Mouse (Mus musculus) NIH3T3 (cell line): ENCODE measurements around the gene Gpr135.

ENCODE experiments used
- DNase-seq: peaks from one replicate; pipeline ENCODE4 v3.0.0-alpha.2; 2012; ENCODE audit warnings: low read depth

The Gpr135 gene

GRCm38 (mm10) chr12:72070327-72071269 lies at the start of gene Gpr135:
Gene Gpr135, minus strand, starts transcription at chr12:72071125.
- peak; percentile 82 for DNase-seq

- DNase-seq: no peak
These were observed 44.9 kb upstream of the Gpr135 start for GRCm38 (mm10) chr12:72115686-72116345.

- DNase-seq: peak; percentile 61
These were observed 44.2 kb upstream of the Gpr135 start for GRCm38 (mm10) chr12:72115126-72115525.

- DNase-seq: peak; percentile 92
These were observed 33.8 kb upstream of the Gpr135 start for GRCm38 (mm10) chr12:72104525-72105281.

- no peak for DNase-seq
These were observed 33.1 kb upstream of the Gpr135 start for GRCm38 (mm10) chr12:72104027-72104426.

GRCm38 (mm10) chr12:72102776-72103175 lies 31.9 kb upstream of the Gpr135 start:
- DNase-seq: no peak

- DNase-seq: no peak
These were observed 26.0 kb upstream of the Gpr135 start for GRCm38 (mm10) chr12:72096966-72097365.

- DNase-seq: no peak
These were observed 18.9 kb upstream of the Gpr135 start for GRCm38 (mm10) chr12:72089802-72090201.

GRCm38 (mm10) chr12:72086166-72086825 lies 15.4 kb upstream of the Gpr135 start:
- DNase-seq: no peak

- DNase-seq: peak; percentile 100
These were observed 14.6 kb upstream of the Gpr135 start, which contains the start of the genes L3hypdh and Jkamp for GRCm38 (mm10) chr12:72085329-72086165. Gene L3hypdh, minus strand, starts transcription at chr12:72085439. Gene Jkamp, plus strand, starts transcription at chr12:72085589.

GRCm38 (mm10) chr12:72085024-72085328 lies 14.1 kb upstream of the Gpr135 start:
- no peak for DNase-seq

GRCm38 (mm10) chr12:72084261-72085023 lies 13.5 kb upstream of the Gpr135 start:
- DNase-seq: peak; percentile 74

- DNase-seq: no peak
These were observed 12.3 kb upstream of the Gpr135 start for GRCm38 (mm10) chr12:72083265-72083664.

GRCm38 (mm10) chr12:72082370-72082769 lies 11.4 kb upstream of the Gpr135 start:
- DNase-seq: no peak

- no peak for DNase-seq
These were observed 11.0 kb upstream of the Gpr135 start for GRCm38 (mm10) chr12:72081961-72082360.

GRCm38 (mm10) chr12:72078248-72078647 lies 7.3 kb upstream of the Gpr135 start:
- DNase-seq: no peak

- no peak for DNase-seq
These were observed 1.1 kb downstream of the Gpr135 start for GRCm38 (mm10) chr12:72069626-72070326.

GRCm38 (mm10) chr12:72057780-72058179 lies 13.1 kb downstream of the Gpr135 start:
- DNase-seq: no peak

GRCm38 (mm10) chr12:72053851-72054250 lies 17.1 kb downstream of the Gpr135 start:
- no peak for DNase-seq
